ENCODE assay signal across 11 mouse cellular contexts in genomic region chr12:94066444-94067152, GRCm38 (mm10).
A peak's percentile ranks its signal among the peaks of the same experiment; 100 is the strongest.
DNase-seq lines count a peak whose midpoint lies in the region; ATAC-seq and TF ChIP-seq lines count a peak whose summit lies in the region.
"Had no signal": no experiment of that assay in that cellular context is flagged by ENCODE, and none has a peak within 500 bp of the region (broad histone marks: within the 10 kb centered on the region; RNA-seq: fewer than 3 reads in every experiment).

No protein-coding gene starts in this region.

- no peaks in the 10 kb centered on the region for H3K27me3 ChIP-seq in cerebellum, adult 2 months (ENCODE audit: control insufficient read depth, insufficient read depth, low read length)
- no peaks in the 10 kb centered on the region for H3K27me3 ChIP-seq in hindbrain, postnatal 0 days (ENCODE audit: insufficient read depth, low read length)
- no peaks in the 10 kb centered on the region for H3K27me3 ChIP-seq in hindbrain, embryonic 16.5 days (replicated peaks; ENCODE audit: control insufficient read depth, insufficient read depth, low read length)
- no peaks in the 10 kb centered on the region for H3K27me3 ChIP-seq in embryonic facial prominence, embryonic 14.5 days (replicated peaks; ENCODE audit: control insufficient read depth, insufficient read depth, low read length)
- H3K27me3 ChIP-seq in intestine, postnatal 0 days (replicated peaks; ENCODE audit: control insufficient read depth, insufficient read depth, low read length): no peaks in the 10 kb centered on the region

- TF ChIP-seq CTCF in cerebellum, adult 2 months (IDR thresholded peaks at IDR 0.05; ENCODE audit: borderline replicate concordance, insufficient read depth, low read depth, low read length): no peak
- TF ChIP-seq CTCF in hindbrain, postnatal 0 days (IDR thresholded peaks at IDR 0.05; ENCODE audit: low read depth): no peak
- no peak for TF ChIP-seq CTCF in intestine, postnatal 0 days (IDR thresholded peaks at IDR 0.05; ENCODE audit: low read depth)

- no peak for ATAC-seq in hindbrain, postnatal 0 days
- ATAC-seq in hindbrain, embryonic 16.5 days: no peak
- ATAC-seq in embryonic facial prominence, embryonic 14.5 days (ENCODE audit: low read depth): peak; percentile 83
- no peak for ATAC-seq in intestine, postnatal 0 days
- ATAC-seq: liver, postnatal 0 days had no signal

- DNase-seq in cerebellum, postnatal 10 days: peak; percentile 11 to 29
- no peak for DNase-seq in cerebellum, adult 2 months
- peak; percentile 45 for DNase-seq in hindbrain, postnatal 0 days (ENCODE audit: low spot score)
- DNase-seq in embryonic facial prominence, embryonic 14.5 days (ENCODE audit: low spot score): peak; percentile 87
- peak; percentile 59 for DNase-seq in kidney, postnatal 14 days
- DNase-seq in spleen, postnatal 14 days (ENCODE audit: low spot score in 2 of 2): no peak
- DNase-seq: liver, postnatal 0 days had no signal

- H3K27ac ChIP-seq in cerebellum, adult 2 months (ENCODE audit: insufficient read depth, low read length): no peak overlapping the region
- no peak overlapping the region for H3K27ac ChIP-seq in hindbrain, postnatal 0 days
- H3K27ac ChIP-seq in hindbrain, embryonic 16.5 days (ENCODE audit: low read depth, low read length): no peak overlapping the region
- H3K27ac ChIP-seq in embryonic facial prominence, embryonic 14.5 days (replicated peaks; ENCODE audit: low read depth, low read length): no peak overlapping the region
- no peak overlapping the region for H3K27ac ChIP-seq in intestine, postnatal 0 days (ENCODE audit: low read depth, low read length)
- H3K27ac ChIP-seq: layer of hippocampus, adult 2 months; stomach, postnatal 0 days had no signal

- 25% methylated on average over 9 of the region's 9 CpGs for WGBS in cerebellum, adult 2 months
- WGBS in hindbrain, postnatal 0 days: 37% methylated on average over 9 of the region's 9 CpGs
- 46% methylated on average over 9 of the region's 9 CpGs for WGBS in hindbrain, embryonic 16.5 days
- 44% methylated on average over 9 of the region's 9 CpGs for WGBS in embryonic facial prominence, embryonic 14.5 days
- 63% methylated on average over 9 of the region's 9 CpGs for WGBS in intestine, postnatal 0 days

- H3K4me3 ChIP-seq in cerebellum, adult 2 months (replicated peaks; ENCODE audit: insufficient read depth, low read depth, low read length): no peak overlapping the region
- no peak overlapping the region for H3K4me3 ChIP-seq in hindbrain, postnatal 0 days (ENCODE audit: low read length)
- no peak overlapping the region for H3K4me3 ChIP-seq in hindbrain, embryonic 16.5 days (ENCODE audit: low read length)
- H3K4me3 ChIP-seq in embryonic facial prominence, embryonic 14.5 days (ENCODE audit: low read depth, low read length): no peak overlapping the region
- H3K4me3 ChIP-seq in intestine, postnatal 0 days (ENCODE audit: low read depth, low read length): no peak overlapping the region
- H3K4me3 ChIP-seq: layer of hippocampus, adult 2 months had no signal

- H3K4me2 ChIP-seq in hindbrain, postnatal 0 days (ENCODE audit: low read depth, low read length): no peak overlapping the region
- no peak overlapping the region for H3K4me2 ChIP-seq in hindbrain, embryonic 16.5 days (ENCODE audit: low read length)
- no peak overlapping the region; the same call in 1 of the 2 replicates for H3K4me2 ChIP-seq in embryonic facial prominence, embryonic 14.5 days (ENCODE audit: low read depth, low read length)
- no peak overlapping the region for H3K4me2 ChIP-seq in intestine, postnatal 0 days (replicated peaks; ENCODE audit: low read depth)

- no peaks in the 10 kb centered on the region for H3K9me3 ChIP-seq in hindbrain, postnatal 0 days (ENCODE audit: low read length)
- no peaks in the 10 kb centered on the region for H3K9me3 ChIP-seq in hindbrain, embryonic 16.5 days (ENCODE audit: control insufficient read depth, low read length)
- no peaks in the 10 kb centered on the region for H3K9me3 ChIP-seq in embryonic facial prominence, embryonic 14.5 days (ENCODE audit: control insufficient read depth, low read length)
- no peaks in the 10 kb centered on the region for H3K9me3 ChIP-seq in intestine, postnatal 0 days (ENCODE audit: control insufficient read depth)

- H3K36me3 ChIP-seq in hindbrain, postnatal 0 days (ENCODE audit: insufficient read depth, low read length): no peaks in the 10 kb centered on the region
- no peaks in the 10 kb centered on the region for H3K36me3 ChIP-seq in hindbrain, embryonic 16.5 days (ENCODE audit: control insufficient read depth, insufficient read depth, low read length)
- H3K36me3 ChIP-seq in embryonic facial prominence, embryonic 14.5 days (ENCODE audit: control insufficient read depth, insufficient read depth, low read length): no peaks in the 10 kb centered on the region
- no peaks in the 10 kb centered on the region for H3K36me3 ChIP-seq in intestine, postnatal 0 days (ENCODE audit: control insufficient read depth, insufficient read depth)

- no peaks in the 10 kb centered on the region for H3K4me1 ChIP-seq in cerebellum, adult 2 months (ENCODE audit: control insufficient read depth, insufficient read depth, low read length)
- no peaks in the 10 kb centered on the region for H3K4me1 ChIP-seq in hindbrain, postnatal 0 days (ENCODE audit: insufficient read depth, low read length)
- no peaks in the 10 kb centered on the region for H3K4me1 ChIP-seq in hindbrain, embryonic 16.5 days (ENCODE audit: control insufficient read depth, insufficient read depth, low read depth, low read length)
- H3K4me1 ChIP-seq in embryonic facial prominence, embryonic 14.5 days (ENCODE audit: control insufficient read depth, insufficient read depth, low read length): no peaks in the 10 kb centered on the region; the same call in 1 of the 2 replicates
- H3K4me1 ChIP-seq in intestine, postnatal 0 days (replicated peaks; ENCODE audit: control insufficient read depth, insufficient read depth, low read length): no peaks in the 10 kb centered on the region

- TF ChIP-seq POLR2A in cerebellum, adult 2 months (IDR thresholded peaks at IDR 0.05; ENCODE audit: borderline replicate concordance, insufficient read depth, low read length): no peak

- no peak overlapping the region for H3K9ac ChIP-seq in hindbrain, postnatal 0 days (replicated peaks; ENCODE audit: low read length)
- no peak overlapping the region for H3K9ac ChIP-seq in hindbrain, embryonic 16.5 days (ENCODE audit: low read depth, low read length)
- H3K9ac ChIP-seq in embryonic facial prominence, embryonic 14.5 days (ENCODE audit: low read depth, low read length): no peak overlapping the region
- H3K9ac ChIP-seq in intestine, postnatal 0 days (ENCODE audit: low read depth, low read length): no peak overlapping the region
- H3K9ac ChIP-seq: liver, postnatal 0 days had no signal

Comparison
In these comparisons a context has a peak if more than half of its experiments do, and no peak if none do; other contexts are left out.
1. DNase-seq: peak in cerebellum, postnatal 10 days (2 of 2), hindbrain, postnatal 0 days (single experiment), embryonic facial prominence, embryonic 14.5 days (single experiment) and kidney, postnatal 14 days (single experiment); none in cerebellum, adult 2 months (0 of 2) and spleen, postnatal 14 days (0 of 2).